Mouse (Mus musculus) cerebellum, postnatal 10 days (tissue): Measurements from ENCODE around the gene 4930524J08Rik.
A peak's percentile ranks its signal among the peaks of the same experiment; 100 is the strongest.

Experiments
- DNase-seq, 2 experiments: peaks; one replicate each; pipeline ENCODE4 v3.0.0; 2021; ENCODE audit warnings: mixed read lengths in 2 of 2

4930524J08Rik gene

GRCm38 (mm10) chr5:99978699-99979442 is at the start of gene 4930524J08Rik, which contains the start of gene Hnrnpd:
Gene 4930524J08Rik, plus strand, starts transcription at chr5:99979061.
Gene Hnrnpd, minus strand, starts transcription at chr5:99978938.
- DNase-seq: peak; percentile 97 to 98

DNA sequence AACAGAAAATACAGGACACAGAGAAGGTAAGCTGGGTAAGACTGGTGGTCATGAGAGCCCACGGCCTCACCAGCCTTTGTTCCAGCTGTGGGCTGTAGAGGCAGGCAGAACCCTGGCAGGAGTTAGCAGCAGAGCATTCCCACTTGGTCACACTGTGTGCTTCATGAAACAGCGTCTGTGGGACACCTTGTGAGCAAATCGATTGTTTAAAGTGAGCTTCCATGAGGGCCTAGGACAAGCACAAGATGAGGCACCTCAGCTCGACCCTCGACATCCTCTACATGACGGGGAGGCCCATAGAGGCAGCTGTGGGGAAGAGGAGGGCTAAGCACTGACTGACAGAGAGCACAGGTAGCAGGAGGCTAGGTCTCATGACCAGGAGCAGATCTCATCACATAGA is 47.0 kb upstream of the 4930524J08Rik start:
- no peak for DNase-seq

GRCm38 (mm10) chr5:99939440-99939839 is 39.4 kb upstream of the 4930524J08Rik start:
- no peak for DNase-seq

- no peak for DNase-seq
Measured at GRCm38 (mm10) chr5:99941273-99941672, 37.6 kb upstream of the 4930524J08Rik start.

DNA sequence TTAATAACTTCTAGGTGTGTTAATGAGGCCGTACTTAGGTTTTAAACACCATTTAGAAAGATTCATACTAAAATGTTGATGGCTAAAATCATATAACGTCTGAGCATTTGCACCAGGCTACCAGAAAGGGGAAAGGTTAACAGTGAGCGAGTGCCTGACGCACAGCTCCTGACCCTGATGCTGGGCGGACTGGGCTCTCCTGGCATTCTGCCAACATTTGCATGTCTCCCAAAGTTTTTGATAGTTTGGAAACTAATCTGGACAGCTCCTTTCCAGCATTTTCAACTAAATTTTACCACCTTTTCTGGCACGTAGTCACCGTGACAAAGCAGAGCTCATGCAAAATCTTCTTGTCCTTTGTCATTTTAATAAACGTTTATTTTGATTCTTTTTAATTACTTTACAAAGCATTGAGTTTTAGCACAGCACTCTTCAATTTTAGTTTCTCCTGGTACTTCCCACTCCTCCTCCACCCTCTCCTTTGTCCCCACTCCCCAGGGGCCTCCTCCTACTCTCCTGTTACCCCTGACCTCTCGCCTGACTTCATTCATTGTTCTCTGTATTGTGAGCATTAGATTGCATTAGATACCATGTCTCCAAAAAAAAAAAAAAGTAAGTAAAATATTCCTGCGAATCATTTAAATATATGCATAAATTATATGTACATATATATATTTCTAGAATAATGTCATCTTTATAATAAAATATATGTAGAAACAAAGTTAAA is 36.9 kb upstream of the 4930524J08Rik start:
- DNase-seq: peak; percentile 20 to 29

GRCm38 (mm10) chr5:99952513-99952912 is 26.3 kb upstream of the 4930524J08Rik start:
- no peak for DNase-seq

GRCm38 (mm10) chr5:99953883-99954282 is 25.0 kb upstream of the 4930524J08Rik start:
- no peak for DNase-seq

DNA sequence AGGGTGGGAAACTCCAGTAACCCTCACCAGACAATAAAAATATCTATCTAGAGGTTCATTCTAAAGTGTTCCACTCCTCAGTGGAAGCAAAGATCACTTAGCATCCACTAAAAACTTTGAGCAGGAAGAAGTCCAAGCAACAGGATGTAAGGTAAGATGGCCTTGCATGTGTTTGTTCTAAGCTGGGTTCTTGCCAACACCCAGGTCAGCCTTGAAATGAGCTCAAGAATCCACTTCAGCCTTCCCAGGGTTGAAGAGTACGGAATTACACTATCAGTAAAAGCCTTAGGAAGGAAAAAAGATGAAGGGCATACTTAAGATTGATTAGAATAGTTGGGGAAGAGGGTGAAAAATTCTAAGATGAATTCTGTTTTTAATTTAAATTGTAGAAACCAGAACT is 20.2 kb upstream of the 4930524J08Rik start:
- DNase-seq: no peak

DNA sequence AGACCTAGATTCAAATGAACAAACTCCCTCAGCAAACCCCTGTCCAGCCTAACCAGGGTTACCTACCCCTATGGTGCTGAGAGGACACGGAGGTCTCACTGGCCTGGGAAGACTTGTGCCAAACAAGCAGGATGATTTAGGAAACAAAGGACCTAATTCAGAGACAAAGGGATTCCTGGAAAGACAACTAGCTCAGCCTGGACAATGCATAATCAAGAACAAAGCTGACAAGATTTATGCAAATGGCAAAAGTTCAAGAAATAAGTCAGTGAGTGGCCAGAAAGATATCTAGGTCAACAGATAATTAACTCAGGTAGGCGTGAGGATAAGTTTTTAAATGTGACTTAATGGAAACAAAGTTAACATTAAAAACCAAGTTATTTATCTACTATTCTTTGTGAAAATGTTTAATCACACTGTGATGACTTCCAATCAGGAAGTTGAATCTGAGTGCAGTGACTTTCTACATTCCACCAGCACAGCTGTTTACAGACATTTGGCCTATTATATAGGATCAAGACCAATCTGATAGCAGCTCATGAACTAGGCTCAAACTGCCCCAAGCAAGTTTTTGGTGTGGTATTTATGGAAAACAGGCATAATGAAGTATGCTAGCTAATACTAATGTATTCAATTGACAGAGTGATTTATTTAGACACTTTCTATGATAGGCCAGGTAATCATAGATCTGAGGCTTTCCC is 19.5 kb upstream of the 4930524J08Rik start:
- no peak for DNase-seq

DNA sequence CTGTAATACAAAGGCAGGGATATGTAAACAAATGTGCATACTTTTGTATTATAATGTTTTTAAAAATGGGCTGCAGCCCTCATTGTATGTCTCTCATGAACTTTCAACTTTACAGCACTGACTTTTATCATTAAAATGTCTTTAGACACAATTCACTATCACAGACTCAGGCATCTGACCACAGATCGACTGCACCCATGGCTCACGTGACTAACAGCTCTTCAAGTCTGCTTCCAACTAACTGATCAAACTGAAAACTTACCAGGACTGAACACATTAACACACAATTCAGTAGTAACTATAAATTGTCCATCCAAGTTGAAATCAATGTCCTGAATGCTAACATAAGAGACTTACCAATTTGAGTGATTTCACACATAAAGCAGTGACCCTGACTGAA is 18.9 kb upstream of the 4930524J08Rik start:
- DNase-seq: no peak

DNA sequence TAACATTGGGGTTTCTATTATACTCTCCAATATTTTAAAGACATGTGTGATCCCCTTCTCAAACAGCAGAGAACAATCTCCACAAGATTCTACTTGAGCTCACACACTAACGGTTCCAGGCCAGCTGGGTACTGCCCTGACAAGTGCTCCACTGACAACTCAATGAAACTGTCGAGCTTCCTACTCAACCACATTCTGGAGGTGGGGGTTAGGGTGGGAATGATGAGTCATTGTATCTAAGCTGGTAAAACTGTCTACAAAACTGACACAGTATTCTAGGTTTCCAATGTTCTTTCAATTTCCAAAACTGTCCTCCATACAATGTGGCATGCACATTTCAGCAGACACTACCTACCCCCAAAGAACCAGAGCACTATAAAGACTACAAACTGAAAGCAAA is 4.9 kb upstream of the 4930524J08Rik start:
- DNase-seq: no peak

- peak; percentile 19 to 28 for DNase-seq
Measured at GRCm38 (mm10) chr5:99975061-99975460, 3.8 kb upstream of the 4930524J08Rik start.

DNA sequence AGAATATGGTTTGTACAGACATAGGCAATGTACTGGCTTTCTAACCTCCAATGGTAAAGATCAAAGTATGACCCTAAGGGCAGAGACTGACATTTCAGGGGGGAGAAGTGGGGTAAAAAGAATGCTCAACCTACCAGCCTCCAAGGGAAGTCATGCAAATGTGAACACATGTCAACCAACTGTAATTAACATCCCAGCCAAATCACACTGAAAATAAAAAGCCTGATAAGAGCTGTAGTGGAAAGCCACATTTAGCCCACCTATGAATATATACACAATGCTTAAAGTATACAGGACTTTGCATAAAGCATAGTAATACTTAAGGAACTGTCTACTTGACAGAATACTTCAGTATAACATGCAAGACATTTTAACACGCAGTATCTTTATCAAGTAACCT is 3.1 kb upstream of the 4930524J08Rik start:
- DNase-seq: no peak

DNA sequence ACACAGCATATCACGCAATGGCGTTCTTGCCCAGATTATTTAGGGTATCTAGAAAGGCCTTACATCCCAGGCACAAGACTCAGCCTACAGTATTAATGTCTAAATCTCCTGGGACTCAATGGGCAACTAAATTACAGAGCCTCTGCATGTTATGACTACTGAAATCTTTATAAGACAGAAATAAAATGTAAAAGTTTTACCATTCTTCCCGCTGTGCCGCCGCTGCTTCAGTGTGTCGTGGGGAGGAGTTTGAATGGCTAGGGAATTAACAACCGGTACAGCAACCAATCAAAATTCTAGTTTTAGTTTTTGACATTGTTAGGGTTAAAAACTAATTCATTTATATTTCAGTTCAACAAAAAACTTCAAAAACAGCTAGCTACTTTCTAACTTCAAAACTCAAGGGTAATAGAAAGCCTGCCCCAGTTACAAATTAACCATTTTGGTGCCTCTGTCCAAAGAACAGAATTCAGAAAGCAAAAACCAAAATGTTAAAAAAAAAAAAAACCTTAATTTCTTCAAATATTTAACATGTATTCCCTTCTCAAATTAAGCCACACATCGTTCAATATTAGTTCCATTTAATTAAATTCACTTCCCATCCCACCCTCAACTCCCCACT is 2.4 kb upstream of the 4930524J08Rik start:
- no peak for DNase-seq

GRCm38 (mm10) chr5:99977516-99978301 is 1.2 kb upstream of the 4930524J08Rik start:
- DNase-seq: peak; percentile 90 to 92

- no peak for DNase-seq
Measured at GRCm38 (mm10) chr5:99983452-99984061, 4.7 kb downstream of the 4930524J08Rik start.

DNA sequence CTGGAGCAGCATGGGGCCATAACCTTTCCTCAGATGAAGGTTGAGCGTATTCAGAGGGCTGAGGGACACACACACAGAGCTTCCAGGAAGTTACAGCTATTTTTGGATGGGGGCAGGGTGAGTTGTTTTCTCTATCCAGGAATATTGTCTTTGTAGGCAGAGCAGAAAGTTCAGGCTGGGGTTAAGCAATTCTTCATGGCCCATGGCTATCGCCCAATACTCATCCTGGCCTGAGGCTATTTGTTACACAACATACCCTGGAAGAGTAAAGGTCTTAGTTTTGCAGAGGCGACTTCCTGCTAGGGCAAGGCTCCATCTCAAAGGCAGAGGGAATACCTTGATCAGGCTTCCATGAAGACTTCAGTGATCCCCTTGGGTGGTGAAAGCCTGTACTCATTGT is 15.3 kb downstream of the 4930524J08Rik start:
- no peak for DNase-seq

GRCm38 (mm10) chr5:99994680-99995079 is 15.8 kb downstream of the 4930524J08Rik start:
- DNase-seq: no peak

- DNase-seq: no peak
Measured at GRCm38 (mm10) chr5:100000048-100000447, 21.2 kb downstream of the 4930524J08Rik start.

- DNase-seq: no peak
Measured at GRCm38 (mm10) chr5:100000500-100000899, 21.6 kb downstream of the 4930524J08Rik start.

- DNase-seq: no peak
Measured at GRCm38 (mm10) chr5:100003895-100004294, 25.0 kb downstream of the 4930524J08Rik start.

GRCm38 (mm10) chr5:100005431-100005830 is 26.6 kb downstream of the 4930524J08Rik start:
- DNase-seq: no peak
